Mouse (Mus musculus): ENCODE measurements around the gene Zfy1. TPM values are rescaled to one million over a fixed set of nuclear protein-coding genes. Genes with fewer than 3 reads are reported as not detected.
"Not testable (repeated sequence)": the region's sequence is repeated elsewhere in the genome, so short reads cannot be mapped to it uniquely, and the experiment has no call there.

Gene Zfy1
- not detected in 2 replicates for polyA plus RNA-seq (2016; fragmentation: Nextera tagmentation; extraction: Ambion mirVana)

- not testable (repeated sequence) for H3K9ac ChIP-seq; H3K9me3 ChIP-seq (replicated peaks); ATAC-seq (ENCODE audit: low FRiP score); H3K4me3 ChIP-seq; H3K36me3 ChIP-seq; H3K4me2 ChIP-seq (replicated peaks); H3K4me1 ChIP-seq; H3K27ac ChIP-seq; H3K27me3 ChIP-seq
- WGBS, result no CpG with 5 or more reads among the region's 11 CpGs
These were observed at the start of gene Zfy1 for GRCm38 (mm10) chrY:797309-797708. Gene Zfy1 (minus strand): TSS chrY:797409.

GRCm38 (mm10) chrY:818396-818795 is 21.2 kb upstream of the Zfy1 start, which contains the start of gene Uba1y:
Gene Uba1y (plus strand): TSS chrY:818649.
- WGBS, result 92% methylated on average over 10 of the region's 15 CpGs
- Histone ChIP-seq H3K9ac (no peak within 1 kb of the TSS), H3K9me3 (replicated peaks) (no peaks in the 10 kb centered on the region), H3K4me2 (replicated peaks) (no peak within 1 kb of the TSS), H3K27me3 (no peaks in the 10 kb centered on the region), H3K4me1 (no peaks in the 10 kb centered on the region), H3K4me3 (no peak within 1 kb of the TSS), H3K27ac (no peak within 1 kb of the TSS), H3K36me3 (no peaks in the 10 kb centered on the region)
- no peak for ATAC-seq (ENCODE audit: low FRiP score)

GRCm38 (mm10) chrY:808991-809661 is 11.9 kb upstream of the Zfy1 start:
- Histone ChIP-seq H3K27me3 (no peaks in the 10 kb centered on the region), H3K9ac (no peak overlapping the region), H3K27ac (no peak overlapping the region), H3K4me2 (replicated peaks) (peak overlapping the region; percentile 29), H3K4me3 (no peak overlapping the region; the same call in 1 of the 2 replicates), H3K4me1 (no peaks in the 10 kb centered on the region), H3K9me3 (replicated peaks) (no peaks in the 10 kb centered on the region), H3K36me3 (no peaks in the 10 kb centered on the region)
- peak; percentile 80 for ATAC-seq (ENCODE audit: low FRiP score)
- 0% methylated on average over 10 of the region's 15 CpGs for WGBS

Other genes starting within 250 kb of the Zfy1 start
- 0.13 TPM in 1 of 2 replicates, not detected in the other for gene Uba1y, start 21.2 kb upstream of the Zfy1 start, polyA plus RNA-seq (2016; fragmentation: Nextera tagmentation; extraction: Ambion mirVana)
- 14.5 and 15.9 TPM in 2 replicates for gene Kdm5d, start 100.4 kb upstream of the Zfy1 start, polyA plus RNA-seq (2016; fragmentation: Nextera tagmentation; extraction: Ambion mirVana)
- 38.8 and 48.1 TPM in 2 replicates for gene Eif2s3y, start 213.1 kb upstream of the Zfy1 start, polyA plus RNA-seq (2016; fragmentation: Nextera tagmentation; extraction: Ambion mirVana)